ENCODE assay signal across 8 mouse cellular contexts in the genomic region with DNA sequence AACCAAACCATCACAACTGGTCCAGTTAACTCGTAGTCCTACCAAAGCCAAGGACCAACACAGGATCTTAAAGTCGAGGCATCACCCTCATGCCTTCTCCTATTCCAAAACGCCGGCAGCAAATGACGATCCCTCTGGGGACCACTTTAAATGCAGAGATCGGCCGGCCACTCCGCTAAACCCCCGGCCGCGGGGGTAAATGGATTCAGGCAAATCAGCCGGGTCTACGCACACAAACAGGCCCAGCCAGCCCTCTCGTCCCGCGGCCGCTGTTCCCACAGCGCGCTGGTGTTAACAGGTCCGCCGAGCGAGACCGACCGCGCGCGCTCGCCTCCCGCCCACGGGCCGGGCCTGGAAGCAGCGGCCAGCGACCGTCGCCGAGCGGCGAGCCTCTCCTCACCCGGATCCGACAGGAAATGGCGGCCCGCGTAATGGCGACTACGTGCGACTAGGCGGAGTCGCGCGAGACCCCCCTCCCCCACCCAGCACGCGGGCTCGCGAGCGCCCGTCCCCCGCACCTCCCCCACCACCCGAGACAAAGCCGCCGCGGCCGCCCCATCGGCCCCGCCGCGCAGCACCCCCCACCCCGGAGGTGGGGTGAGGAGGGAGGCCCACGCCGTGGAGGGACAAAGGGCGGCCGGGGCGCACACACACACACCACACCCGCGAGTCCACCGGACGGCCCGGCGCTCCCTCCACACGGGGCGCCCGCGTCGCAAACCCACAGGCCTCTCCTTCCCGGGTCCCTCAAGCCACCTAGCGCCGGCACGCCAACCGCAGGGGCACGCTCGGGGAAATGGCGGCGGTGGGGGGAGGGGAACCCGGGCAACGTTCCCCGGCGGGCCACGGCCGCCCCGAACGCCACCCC. TPM values are rescaled to one million over a fixed set of nuclear protein-coding genes. Genes with fewer than 3 reads are reported as not detected.
A peak's percentile ranks its signal among the peaks of the same experiment; 100 is the strongest.
DNase-seq lines count a peak whose midpoint lies in the region; ATAC-seq lines count a peak whose summit lies in the region.

No protein-coding gene starts in this region.

- DNase-seq in A20 (ENCODE audit: low read depth, low spot score) = peak; percentile 75
- peak; percentile 89 for DNase-seq in adrenal gland, postnatal 10 days
- peak; percentile 82 for DNase-seq in liver, embryonic 11.5 days (ENCODE audit: low spot score)
- peak; percentile 75 to 80 for DNase-seq in spleen, postnatal 36 days (ENCODE audit: low spot score in 2 of 2)

- peak overlapping the region; percentile 60 for H3K4me2 ChIP-seq in embryonic facial prominence, embryonic 15.5 days (replicated peaks)
- peak overlapping the region; percentile 80 for H3K4me2 ChIP-seq in heart, embryonic 12.5 days
- H3K4me2 ChIP-seq in kidney, embryonic 16.5 days (replicated peaks; ENCODE audit: low read depth, low read length) = peak overlapping the region; percentile 85
- H3K4me2 ChIP-seq in liver, embryonic 11.5 days = peak overlapping the region; percentile 81

- under 1% methylated on average over 88 of the region's 100 CpGs for WGBS in embryonic facial prominence, embryonic 15.5 days
- under 1% methylated on average over 81 of the region's 100 CpGs for WGBS in heart, embryonic 12.5 days
- under 1% methylated on average over 81 of the region's 100 CpGs for WGBS in kidney, embryonic 16.5 days
- WGBS in liver, embryonic 11.5 days = under 1% methylated on average over 83 of the region's 100 CpGs

- H3K9ac ChIP-seq in embryonic facial prominence, embryonic 15.5 days = peak overlapping the region; percentile 99
- H3K9ac ChIP-seq in heart, embryonic 12.5 days = peak overlapping the region; percentile 98
- peak overlapping the region; percentile 100 for H3K9ac ChIP-seq in kidney, embryonic 16.5 days (replicated peaks; ENCODE audit: low read length)
- peak overlapping the region; percentile 100 for H3K9ac ChIP-seq in liver, embryonic 11.5 days (ENCODE audit: low read depth, low read length)

- ATAC-seq in embryonic facial prominence, embryonic 15.5 days (ENCODE audit: insufficient number of reproducible peaks, low FRiP score, low TSS enrichment, low read depth) = peak; percentile 29
- ATAC-seq in heart, embryonic 12.5 days (ENCODE audit: insufficient number of reproducible peaks, low FRiP score) = peak; percentile 56
- ATAC-seq in kidney, embryonic 16.5 days (ENCODE audit: low FRiP score, low TSS enrichment) = peak; percentile 54
- peak; percentile 16 for ATAC-seq in liver, embryonic 11.5 days (replicated peaks; ENCODE audit: low FRiP score)
- ATAC-seq in monocyte, adult 5-6 weeks (replicated peaks; ENCODE audit: insufficient number of reproducible peaks, low FRiP score, low TSS enrichment, poor library complexity, severe bottlenecking) = peak; percentile 37

- H3K27me3 ChIP-seq in embryonic facial prominence, embryonic 15.5 days = no peaks in the 10 kb centered on the region
- H3K27me3 ChIP-seq in heart, embryonic 12.5 days (replicated peaks) = no peaks in the 10 kb centered on the region
- no peaks in the 10 kb centered on the region for H3K27me3 ChIP-seq in kidney, embryonic 16.5 days (ENCODE audit: insufficient read depth, low read length)
- H3K27me3 ChIP-seq in liver, embryonic 11.5 days (replicated peaks; ENCODE audit: control insufficient read depth, insufficient read depth, low read length) = no peaks in the 10 kb centered on the region

- no peaks in the 10 kb centered on the region for H3K9me3 ChIP-seq in embryonic facial prominence, embryonic 15.5 days (replicated peaks)
- no peaks in the 10 kb centered on the region for H3K9me3 ChIP-seq in heart, embryonic 12.5 days (replicated peaks)
- H3K9me3 ChIP-seq in kidney, embryonic 16.5 days (ENCODE audit: low read length) = no peaks in the 10 kb centered on the region
- H3K9me3 ChIP-seq in liver, embryonic 11.5 days (ENCODE audit: control insufficient read depth, low read length) = no peaks in the 10 kb centered on the region

- peaks cover 3% of the 10 kb centered on the region; the same call in 1 of the 2 replicates for H3K4me1 ChIP-seq in embryonic facial prominence, embryonic 15.5 days
- peaks cover 6% of the 10 kb centered on the region; the same call in 1 of the 2 replicates for H3K4me1 ChIP-seq in heart, embryonic 12.5 days (replicated peaks)
- peaks cover 13% of the 10 kb centered on the region for H3K4me1 ChIP-seq in kidney, embryonic 16.5 days (ENCODE audit: insufficient read depth, low read length)
- peaks cover 10% of the 10 kb centered on the region for H3K4me1 ChIP-seq in liver, embryonic 11.5 days (replicated peaks; ENCODE audit: control insufficient read depth, insufficient read depth, low read length)

- H3K36me3 ChIP-seq in embryonic facial prominence, embryonic 15.5 days = peaks cover 13% of the 10 kb centered on the region
- peaks cover 21% of the 10 kb centered on the region for H3K36me3 ChIP-seq in heart, embryonic 12.5 days
- H3K36me3 ChIP-seq in kidney, embryonic 16.5 days (ENCODE audit: insufficient read depth, low read length) = peaks cover 16% of the 10 kb centered on the region; the same call in 1 of the 2 replicates
- H3K36me3 ChIP-seq in liver, embryonic 11.5 days (ENCODE audit: control insufficient read depth, insufficient read depth, low read length) = peaks cover 16% of the 10 kb centered on the region

- H3K27ac ChIP-seq in embryonic facial prominence, embryonic 15.5 days (replicated peaks) = peak overlapping the region; percentile 99
- peak overlapping the region; percentile 96 for H3K27ac ChIP-seq in heart, embryonic 12.5 days (ENCODE audit: poor library complexity, severe bottlenecking)
- peak overlapping the region; percentile 98 for H3K27ac ChIP-seq in kidney, embryonic 16.5 days (ENCODE audit: low read length)
- peak overlapping the region; percentile 97 for H3K27ac ChIP-seq in liver, embryonic 11.5 days (ENCODE audit: low read depth, low read length)

- H3K4me3 ChIP-seq in embryonic facial prominence, embryonic 15.5 days (replicated peaks) = peak overlapping the region; percentile 99
- H3K4me3 ChIP-seq in heart, embryonic 12.5 days = peak overlapping the region; percentile 79
- peak overlapping the region; percentile 73 for H3K4me3 ChIP-seq in kidney, embryonic 16.5 days (ENCODE audit: low read length)
- peak overlapping the region; percentile 100 for H3K4me3 ChIP-seq in liver, embryonic 11.5 days (ENCODE audit: low read depth, low read length)

RNA-seq across cellular contexts. Expression of a gene that starts 0.7 kb away (rescaled TPM):
- 10 to 100 TPM; 15.2 to 19.8 TPM for total RNA-seq in adrenal gland, postnatal 10 days (2021)
- polyA plus RNA-seq in embryonic facial prominence, embryonic 15.5 days (2015; fragmentation: Nextera tagmentation; extraction: Ambion mirVana) = 24.4 and 26.1 TPM in 2 replicates
- 20.7 and 23.1 TPM in 2 replicates for polyA plus RNA-seq in heart, embryonic 12.5 days (2016; fragmentation: Nextera tagmentation; extraction: Ambion mirVana)
- 23.2 and 25.7 TPM in 2 replicates for polyA plus RNA-seq in kidney, embryonic 16.5 days (2015; fragmentation: Nextera tagmentation; extraction: Ambion mirVana)
- polyA plus RNA-seq in liver, embryonic 11.5 days (2014; fragmentation: Nextera tagmentation; extraction: Ambion mirVana) = 32.6 and 32.9 TPM in 2 replicates
- 24.3 to 29.6 TPM (median 27.1 TPM) in 3 replicates for total RNA-seq in monocyte, adult 5-6 weeks (2017)

RNA-seq across cellular contexts. Expression of a gene that starts 1.8 kb away (rescaled TPM):
- total RNA-seq in adrenal gland, postnatal 10 days (2021) = 100 to 1,000 TPM; 858 to 894 TPM
- 1,301 and 1,310 TPM in 2 replicates for polyA plus RNA-seq in embryonic facial prominence, embryonic 15.5 days (2015; fragmentation: Nextera tagmentation; extraction: Ambion mirVana)
- 1,144 and 1,169 TPM in 2 replicates for polyA plus RNA-seq in heart, embryonic 12.5 days (2016; fragmentation: Nextera tagmentation; extraction: Ambion mirVana)
- 1,654 and 1,686 TPM in 2 replicates for polyA plus RNA-seq in kidney, embryonic 16.5 days (2015; fragmentation: Nextera tagmentation; extraction: Ambion mirVana)
- 1,515 and 1,628 TPM in 2 replicates for polyA plus RNA-seq in liver, embryonic 11.5 days (2014; fragmentation: Nextera tagmentation; extraction: Ambion mirVana)
- total RNA-seq in monocyte, adult 5-6 weeks (2017) = 1,699 to 1,884 TPM (median 1,722 TPM) in 3 replicates

RNA-seq across cellular contexts. Expression of a gene that starts 16.3 kb away (rescaled TPM):
- total RNA-seq in adrenal gland, postnatal 10 days (2021) = 10 to 100 TPM; 26.6 to 27.2 TPM
- 30.0 and 30.1 TPM in 2 replicates for polyA plus RNA-seq in embryonic facial prominence, embryonic 15.5 days (2015; fragmentation: Nextera tagmentation; extraction: Ambion mirVana)
- polyA plus RNA-seq in heart, embryonic 12.5 days (2016; fragmentation: Nextera tagmentation; extraction: Ambion mirVana) = 27.9 and 30.5 TPM in 2 replicates
- 29.3 and 31.0 TPM in 2 replicates for polyA plus RNA-seq in kidney, embryonic 16.5 days (2015; fragmentation: Nextera tagmentation; extraction: Ambion mirVana)
- 39.3 and 39.6 TPM in 2 replicates for polyA plus RNA-seq in liver, embryonic 11.5 days (2014; fragmentation: Nextera tagmentation; extraction: Ambion mirVana)
- 16.4 to 20.7 TPM (median 20.3 TPM) in 3 replicates for total RNA-seq in monocyte, adult 5-6 weeks (2017)

RNA-seq across cellular contexts. Expression of a gene that starts 42.4 kb away (rescaled TPM):
- 1 to 10 TPM; 1.3 to 1.5 TPM for total RNA-seq in adrenal gland, postnatal 10 days (2021)
- 1.4 and 2.2 TPM in 2 replicates for polyA plus RNA-seq in embryonic facial prominence, embryonic 15.5 days (2015; fragmentation: Nextera tagmentation; extraction: Ambion mirVana)
- 0.40 and 0.41 TPM in 2 replicates for polyA plus RNA-seq in heart, embryonic 12.5 days (2016; fragmentation: Nextera tagmentation; extraction: Ambion mirVana)
- 0.71 and 0.84 TPM in 2 replicates for polyA plus RNA-seq in kidney, embryonic 16.5 days (2015; fragmentation: Nextera tagmentation; extraction: Ambion mirVana)
- polyA plus RNA-seq in liver, embryonic 11.5 days (2014; fragmentation: Nextera tagmentation; extraction: Ambion mirVana) = 0.11 and 0.40 TPM in 2 replicates
- 0.29 TPM in 1 of 3 replicates, not detected in the others for total RNA-seq in monocyte, adult 5-6 weeks (2017)

Comparison
In these comparisons a context has a peak if more than half of its experiments do, and no peak if none do; other contexts are left out.
1. Peak in every context shown above with its lines: DNase-seq, ATAC-seq, H3K4me3 ChIP-seq and H3K27ac ChIP-seq.